Comparison of ENCODE assay signal across 8 mouse cellular contexts in the genomic region with DNA sequence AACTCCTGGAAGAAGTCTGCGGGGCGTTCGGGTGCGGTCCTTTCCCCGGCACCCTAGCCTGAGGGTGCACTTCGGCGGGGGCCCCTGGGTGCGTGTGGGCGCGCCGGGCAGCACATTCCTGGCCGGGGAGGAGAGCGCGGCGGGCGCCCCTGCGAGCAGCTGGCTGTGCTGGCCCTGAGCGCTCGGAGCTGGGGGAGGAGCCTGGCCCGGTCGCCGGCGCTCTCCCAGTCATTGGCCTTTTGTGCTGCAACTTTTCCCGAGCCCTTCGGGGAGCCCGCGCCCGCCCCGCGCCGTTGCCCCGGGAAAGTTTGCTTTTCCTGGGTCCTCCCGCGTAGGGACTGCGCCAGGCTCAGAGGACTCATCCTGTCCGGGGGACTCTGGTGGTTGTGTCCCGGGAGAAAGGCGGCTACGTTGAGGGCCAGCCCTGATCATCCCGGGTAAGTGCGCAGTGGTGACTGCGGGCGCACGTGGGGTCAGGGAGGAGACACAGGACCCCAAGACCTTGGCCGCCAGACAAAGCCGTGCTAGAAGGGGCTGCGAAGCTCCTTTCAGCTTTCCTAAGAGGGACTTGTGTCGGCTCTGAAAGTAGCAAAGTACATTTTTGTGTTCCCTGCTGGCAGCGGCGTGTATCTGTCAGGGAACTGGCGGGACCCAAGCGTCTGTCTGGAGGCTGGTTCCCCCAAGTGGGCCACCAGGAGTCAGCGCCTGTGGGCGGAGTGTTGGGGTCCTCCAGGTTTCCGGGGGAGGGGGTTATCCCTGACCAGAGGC.
DNase-seq lines count a peak whose midpoint lies in the region; ATAC-seq lines count a peak whose summit lies in the region.

No protein-coding gene starts in this region.

- ATAC-seq in megakaryocyte-erythroid progenitor cell, adult 5-6 weeks (replicated peaks; ENCODE audit: low FRiP score, low TSS enrichment, poor library complexity, severe bottlenecking): peak; percentile 84

- DNase-seq in CD4-positive, CD25-positive, alpha-beta regulatory T cell, adult 2 months (ENCODE audit: low read depth, low spot score): peak; percentile 70
- peak; percentile 89 for DNase-seq in ZHBTc4 (ENCODE audit: low read depth, low spot score)
- peak; percentile 40 for DNase-seq in fibroblast of lung, adult 2 months (ENCODE audit: low read depth)
- peak; percentile 88 to 90 for DNase-seq in heart, postnatal 10 days
- peak; percentile 89 to 90 for DNase-seq in kidney, postnatal 36 days
- peak; percentile 25 to 47 for DNase-seq in spleen, postnatal 10 days (ENCODE audit: low spot score in 2 of 2)
- no peak for DNase-seq in left cerebral cortex, postnatal 36 days (ENCODE audit: low spot score in 2 of 2)

- intact Hi-C loops in heart, postnatal 10 days (cut with DNase I): loop anchor here (2.0 kb wide), 1 partner anchor 23 kb away; no protein-coding TSS in a partner anchor
- intact Hi-C loops in left cerebral cortex, postnatal 36 days (cut with DNase I): no loop called here

Comparison
In these comparisons a context has a peak if more than half of its experiments do, and no peak if none do; other contexts are left out.
1. DNase-seq: peak in CD4-positive, CD25-positive, alpha-beta regulatory T cell, adult 2 months (single experiment), ZHBTc4 (single experiment), fibroblast of lung, adult 2 months (single experiment), heart, postnatal 10 days (2 of 2), kidney, postnatal 36 days (2 of 2) and spleen, postnatal 10 days (2 of 2); none in left cerebral cortex, postnatal 36 days (0 of 2).